ENCODE assay signal across 9 mouse cellular contexts in genomic region chr13:54113819-54114550, GRCm38 (mm10). TPM values are rescaled to one million over a fixed set of nuclear protein-coding genes. Genes with fewer than 3 reads are reported as not detected.
DNase-seq lines count a peak whose midpoint lies in the region; ATAC-seq and TF ChIP-seq lines count a peak whose summit lies in the region.
"Had no signal": no experiment of that assay in that cellular context is flagged by ENCODE, and none has a peak within 500 bp of the region (broad histone marks: within the 10 kb centered on the region; RNA-seq: fewer than 3 reads in every experiment).

No protein-coding gene starts in this region.

- TF ChIP-seq EP300 in liver, postnatal 0 days (IDR thresholded peaks at IDR 0.05; ENCODE audit: low read depth) = no peak

- 0 out of 2 replicates have a peak, but pooled peaks cover 6% of the 10 kb centered on the region for H3K9me3 ChIP-seq in kidney, embryonic 16.5 days (ENCODE audit: low read length)
- H3K9me3 ChIP-seq in liver, postnatal 0 days (ENCODE audit: low read length) = no peaks in the 10 kb centered on the region
- H3K9me3 ChIP-seq: heart, embryonic 13.5 days had no signal

- no peaks in the 10 kb centered on the region for H3K36me3 ChIP-seq in C2C12 (ENCODE audit: control insufficient read depth, insufficient read depth)
- no peaks in the 10 kb centered on the region for H3K36me3 ChIP-seq in kidney, embryonic 16.5 days (ENCODE audit: insufficient read depth, low read length)
- H3K36me3 ChIP-seq in liver, postnatal 0 days (replicated peaks; ENCODE audit: insufficient read depth, low read length) = no peaks in the 10 kb centered on the region
- no peaks in the 10 kb centered on the region for H3K36me3 ChIP-seq in thymus, adult 2 months (ENCODE audit: control insufficient read depth, insufficient read depth, low read length)
- H3K36me3 ChIP-seq: heart, embryonic 13.5 days had no signal

- H3K4me3 ChIP-seq in C2C12 (ENCODE audit: insufficient read depth, poor library complexity, severe bottlenecking) = no peak overlapping the region
- no peak overlapping the region for H3K4me3 ChIP-seq in cortical plate, adult 2 months (ENCODE audit: insufficient read depth, low read length)
- H3K4me3 ChIP-seq in kidney, embryonic 16.5 days (ENCODE audit: low read length) = no peak overlapping the region
- H3K4me3 ChIP-seq in liver, postnatal 0 days (ENCODE audit: low read depth, low read length) = no peak overlapping the region
- H3K4me3 ChIP-seq in thymus, adult 2 months (ENCODE audit: control insufficient read depth, insufficient read depth, low read length) = no peak overlapping the region
- H3K4me3 ChIP-seq: heart, embryonic 13.5 days had no signal

- ATAC-seq in kidney, embryonic 16.5 days (ENCODE audit: low FRiP score, low TSS enrichment) = peak; percentile 31; the same call in 1 of the 2 replicates
- ATAC-seq in liver, postnatal 0 days = no peak

- H3K79me3 ChIP-seq in C2C12 (ENCODE audit: low read depth) = no peaks in the 10 kb centered on the region

- WGBS in kidney, embryonic 16.5 days = 55% methylated on average over 11 of the region's 11 CpGs
- 48% methylated on average over 11 of the region's 11 CpGs for WGBS in liver, postnatal 0 days (ENCODE audit: insufficient replicate concordance)
- WGBS in thymus, adult 2 months = 60% methylated on average over 11 of the region's 11 CpGs

- no peak overlapping the region for H3K27ac ChIP-seq in cortical plate, adult 2 months (ENCODE audit: insufficient read depth, low read length)
- no peak overlapping the region for H3K27ac ChIP-seq in kidney, embryonic 16.5 days (ENCODE audit: low read length)
- H3K27ac ChIP-seq in liver, postnatal 0 days (ENCODE audit: low read depth) = no peak overlapping the region
- H3K27ac ChIP-seq in thymus, adult 2 months (ENCODE audit: control insufficient read depth, insufficient read depth, low read length) = no peak overlapping the region
- H3K27ac ChIP-seq: heart, embryonic 13.5 days had no signal

- H3K4me2 ChIP-seq in kidney, embryonic 16.5 days (replicated peaks; ENCODE audit: low read depth, low read length) = no peak overlapping the region
- H3K4me2 ChIP-seq in liver, postnatal 0 days (ENCODE audit: low read depth, low read length) = no peak overlapping the region
- H3K4me2 ChIP-seq: heart, embryonic 13.5 days had no signal

- no peaks in the 10 kb centered on the region for H3K79me2 ChIP-seq in C2C12 (ENCODE audit: control insufficient read depth, insufficient read depth)

- H3K27me3 ChIP-seq in C2C12 (ENCODE audit: control insufficient read depth, insufficient read depth, insufficient read length) = peaks cover 5% of the 10 kb centered on the region
- no peaks in the 10 kb centered on the region for H3K27me3 ChIP-seq in kidney, embryonic 16.5 days (ENCODE audit: insufficient read depth, low read length)
- H3K27me3 ChIP-seq in liver, postnatal 0 days (ENCODE audit: insufficient read depth, low read length) = no peaks in the 10 kb centered on the region
- no peaks in the 10 kb centered on the region for H3K27me3 ChIP-seq in thymus, adult 2 months (ENCODE audit: control insufficient read depth, insufficient read depth, low read length)

- no peak for TF ChIP-seq POLR2A in cortical plate, adult 2 months (IDR thresholded peaks at IDR 0.05; ENCODE audit: extremely low read depth, insufficient read depth, low read length)
- no peak for TF ChIP-seq POLR2A in thymus, adult 2 months (IDR thresholded peaks at IDR 0.05; ENCODE audit: control insufficient read depth, extremely low read depth, insufficient read depth, low read length, poor library complexity)

- H3K9ac ChIP-seq in kidney, embryonic 16.5 days (replicated peaks; ENCODE audit: low read length) = no peak overlapping the region
- no peak overlapping the region for H3K9ac ChIP-seq in liver, postnatal 0 days (replicated peaks)
- H3K9ac ChIP-seq: heart, embryonic 13.5 days had no signal

- peaks cover 3% of the 10 kb centered on the region for H3K4me1 ChIP-seq in cortical plate, adult 2 months (ENCODE audit: control insufficient read depth, insufficient read depth, low read length)
- H3K4me1 ChIP-seq in kidney, embryonic 16.5 days (ENCODE audit: insufficient read depth, low read length) = no peaks in the 10 kb centered on the region
- H3K4me1 ChIP-seq in liver, postnatal 0 days (ENCODE audit: insufficient read depth) = no peaks in the 10 kb centered on the region
- H3K4me1 ChIP-seq in thymus, adult 2 months (replicated peaks; ENCODE audit: control insufficient read depth, insufficient read depth, low read length) = no peaks in the 10 kb centered on the region
- H3K4me1 ChIP-seq: heart, embryonic 13.5 days had no signal

- no peak overlapping the region for H3ac ChIP-seq in C2C12 (ENCODE audit: control insufficient read depth, insufficient read length, low read depth)

- peak; percentile 80 for TF ChIP-seq CTCF in C2C12 (IDR thresholded peaks at IDR 0.05; ENCODE audit: control insufficient read depth, insufficient read depth, insufficient read length)
- TF ChIP-seq CTCF in cortical plate, adult 2 months (IDR thresholded peaks at IDR 0.05; ENCODE audit: extremely low read depth, insufficient read depth, low read length) = peak; percentile 99
- peak; percentile 86 for TF ChIP-seq CTCF in liver, postnatal 0 days (IDR thresholded peaks at IDR 0.05; ENCODE audit: low read depth)
- TF ChIP-seq CTCF in thymus, adult 2 months (IDR thresholded peaks at IDR 0.05; ENCODE audit: borderline replicate concordance, control insufficient read depth, extremely low read depth, insufficient read depth, low read length, poor library complexity) = peak; percentile 58; the same call in 1 of the 2 replicates

- DNase-seq in adrenal gland, adult 18-20 months (ENCODE audit: low spot score in 2 of 2) = peak; percentile 53 to 56
- peak; percentile 56 for DNase-seq in gastrocnemius, postnatal 25 days
- DNase-seq in liver, postnatal 0 days = peak; percentile 73
- peak; percentile 10 for DNase-seq in ovary, adult 18-20 months (ENCODE audit: low spot score)
- peak; percentile 37 for DNase-seq in thymus, adult 2 months

TF ChIP-seq in C2C12, 6 proteins besides CTCF, POLR2A, EP300 and RAD21:
- TF ChIP-seq MAX (IDR thresholded peaks at IDR 0.05) = no peak
- no peak for TF ChIP-seq USF1 (IDR thresholded peaks at IDR 0.05; ENCODE audit: low read depth)
- TF ChIP-seq MYOG (IDR thresholded peaks at IDR 0.05; ENCODE audit: control insufficient read depth, extremely low read depth, insufficient read length) = no peak
- no peak for TF ChIP-seq CEBPB (IDR thresholded peaks at IDR 0.05; ENCODE audit: low read depth)
- TF ChIP-seq MYOD1 (IDR thresholded peaks at IDR 0.05; ENCODE audit: control insufficient read depth, insufficient read length, low read depth) = no peak
- no peak for TF ChIP-seq FOSL1 (IDR thresholded peaks at IDR 0.05; ENCODE audit: insufficient read depth, low read length, poor library complexity, severe bottlenecking)

RNA-seq across cellular contexts. Expression of gene Sfxn1, which starts 42.3 kb away (rescaled TPM):
- polyA plus RNA-seq in C2C12 (2012; fragmentation: generic; extraction: Trizol) = 21.1 TPM
- 10 to 100 TPM; 52.2 to 62.6 TPM for total RNA-seq in adrenal gland, adult 18-20 months (2021)
- 42.7 and 45.0 TPM in 2 replicates for polyA plus RNA-seq in cortical plate, adult 2 months (2012; rRNA removed)
- total RNA-seq in gastrocnemius, postnatal 25 days (2021) = 1 to 10 TPM; 2.3 to 4.4 TPM
- 103 TPM in 2 replicates for polyA plus RNA-seq in kidney, embryonic 16.5 days (2015; fragmentation: Nextera tagmentation; extraction: Ambion mirVana)
- polyA plus RNA-seq in liver, postnatal 0 days (2015; fragmentation: Nextera tagmentation; extraction: Ambion mirVana) = 66.4 and 67.7 TPM in 2 replicates
- polyA plus RNA-seq in thymus, adult 2 months (2012; rRNA removed) = 16.2 and 19.0 TPM in 2 replicates

RNA-seq across cellular contexts. Expression of gene Drd1, which starts 58.5 kb away (rescaled TPM):
- not detected for polyA plus RNA-seq in C2C12 (2012; fragmentation: generic; extraction: Trizol)
- not detected for total RNA-seq in adrenal gland, adult 18-20 months (2021)
- polyA plus RNA-seq in cortical plate, adult 2 months (2012; rRNA removed) = 4.8 and 16.2 TPM in 2 replicates
- total RNA-seq in gastrocnemius, postnatal 25 days (2021) = under 1 TPM; 0.08 to 0.11 TPM
- polyA plus RNA-seq in kidney, embryonic 16.5 days (2015; fragmentation: Nextera tagmentation; extraction: Ambion mirVana) = 0.39 and 0.50 TPM in 2 replicates
- polyA plus RNA-seq in liver, postnatal 0 days (2015; fragmentation: Nextera tagmentation; extraction: Ambion mirVana) = not detected in 2 replicates
- polyA plus RNA-seq in thymus, adult 2 months (2012; rRNA removed) = 0.04 TPM in 1 of 2 replicates, not detected in the other

Comparison
In these comparisons a context has a peak if more than half of its experiments do, and no peak if none do; other contexts are left out.
1. DNase-seq: peak in every context shown above with its lines; median percentile 73 in liver, postnatal 0 days; 56 in gastrocnemius, postnatal 25 days; 54 in adrenal gland, adult 18-20 months; 37 in thymus, adult 2 months; 10 in ovary, adult 18-20 months.